Mouse (Mus musculus) gastrocnemius, adult 8-10 months (tissue): ENCODE measurements around the gene Camta2. TPM values are rescaled to one million over a fixed set of nuclear protein-coding genes. Genes with fewer than 3 reads are reported as not detected.

Experiments
- DNase-seq, 2 experiments: peaks; one replicate each; pipeline ENCODE4 v3.0.0; 2022; ENCODE audit warnings: low spot score in 2 of 2
- total RNA-seq, 4 experiments: library from RNA; stranded (reverse); gene quantifications; 2 replicates each; pipeline ENCODE4 v1.2.4; 2022

Gene Camta2
- total RNA-seq, 4 experiments from 2014 or later, result 35.2 to 43.1 (median 39.3) TPM

DNA sequence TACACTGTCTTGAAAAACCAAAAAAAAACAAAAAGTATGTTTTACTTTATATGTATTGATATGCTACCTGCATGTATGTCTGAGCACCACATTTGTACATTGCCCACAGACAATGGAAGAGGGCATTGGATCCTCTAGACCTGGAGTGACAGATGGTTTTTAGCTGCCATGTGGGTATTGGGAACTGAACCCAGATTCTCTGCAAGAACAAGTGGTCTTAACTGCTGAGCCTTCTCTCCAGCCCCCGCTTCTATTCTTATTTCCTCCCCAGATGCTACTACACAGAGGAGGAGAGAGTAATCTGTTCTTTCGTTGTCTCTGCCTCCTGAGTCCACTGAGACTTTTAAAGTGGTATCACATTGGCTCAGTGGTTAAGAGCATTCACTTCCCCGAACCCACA lies 5.6 kb upstream of the Camta2 start:
- no peak for DNase-seq

DNA sequence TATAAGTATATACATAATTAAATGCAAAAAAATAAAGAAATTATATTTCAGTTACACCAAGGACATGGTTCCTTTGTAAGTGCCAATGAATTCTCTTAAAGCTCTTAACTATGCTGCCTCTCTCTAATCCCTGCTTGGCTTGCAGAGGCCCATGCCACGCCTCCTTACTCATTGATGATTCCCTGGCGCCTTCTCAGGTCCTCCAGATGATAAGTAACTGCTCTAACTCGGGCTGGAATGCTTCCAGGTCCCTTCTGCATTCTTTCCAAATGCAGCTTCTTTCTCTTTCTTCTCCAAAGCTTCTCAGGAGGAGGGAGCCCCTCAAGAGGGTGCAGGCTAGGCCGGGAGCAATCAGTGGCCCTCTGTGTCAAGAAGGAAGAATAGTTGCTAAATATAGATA lies 1.7 kb upstream of the Camta2 start:
- no peak for DNase-seq

DNA sequence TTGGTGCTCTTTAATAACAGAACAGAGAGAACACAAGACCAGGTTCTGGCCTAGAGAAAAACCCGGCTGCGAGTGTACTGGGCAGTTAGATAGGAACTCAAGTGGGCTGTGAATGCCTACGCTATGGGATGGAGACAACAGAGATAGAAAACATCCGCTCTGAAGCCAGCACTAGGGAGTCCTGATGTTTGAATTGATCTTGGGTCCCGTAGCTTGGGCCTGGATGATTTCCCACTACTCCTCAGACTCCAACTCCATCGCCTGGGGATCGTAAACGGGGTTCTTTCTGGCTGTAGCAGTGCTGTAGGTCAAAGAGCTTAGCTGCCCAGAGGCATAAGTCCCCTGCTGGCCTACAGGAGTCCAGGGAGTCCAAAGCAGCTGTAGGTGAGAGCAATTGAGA lies 467 bp upstream of the Camta2 start:
- DNase-seq, result no peak

DNA sequence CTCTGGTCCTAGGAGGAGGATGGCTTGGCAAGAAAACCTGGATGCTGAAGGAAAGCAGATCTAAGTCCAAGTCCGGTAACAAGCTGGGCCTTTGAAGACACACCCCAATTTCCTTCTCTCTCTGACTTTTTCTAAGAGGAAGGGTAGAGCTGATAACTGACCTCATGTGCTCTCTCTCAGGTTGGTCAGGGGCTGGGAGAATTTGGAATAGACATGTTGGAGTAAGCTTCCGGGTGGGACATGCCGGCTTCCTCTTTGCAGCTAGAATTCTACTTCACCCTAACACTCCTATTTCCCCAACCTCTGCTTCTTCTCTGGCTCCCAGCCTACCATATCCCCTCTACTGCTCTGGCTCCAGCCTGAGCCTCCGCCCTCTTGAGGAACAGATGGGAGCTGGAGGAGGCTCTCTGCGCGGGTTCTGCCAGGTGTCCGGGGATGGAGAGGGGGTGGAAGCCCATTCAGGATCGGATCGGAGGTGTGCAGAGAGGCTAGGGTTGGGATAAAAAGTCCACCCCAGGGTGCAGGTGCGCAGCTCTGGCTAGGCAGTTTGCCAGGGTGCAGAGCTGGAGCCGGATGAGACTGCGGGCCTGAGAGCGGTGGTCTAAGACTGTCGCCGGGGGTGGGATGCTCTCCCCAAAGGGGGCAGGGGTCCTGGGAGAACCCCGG lies 871 bp downstream of the Camta2 start:
- DNase-seq, result no peak

DNA sequence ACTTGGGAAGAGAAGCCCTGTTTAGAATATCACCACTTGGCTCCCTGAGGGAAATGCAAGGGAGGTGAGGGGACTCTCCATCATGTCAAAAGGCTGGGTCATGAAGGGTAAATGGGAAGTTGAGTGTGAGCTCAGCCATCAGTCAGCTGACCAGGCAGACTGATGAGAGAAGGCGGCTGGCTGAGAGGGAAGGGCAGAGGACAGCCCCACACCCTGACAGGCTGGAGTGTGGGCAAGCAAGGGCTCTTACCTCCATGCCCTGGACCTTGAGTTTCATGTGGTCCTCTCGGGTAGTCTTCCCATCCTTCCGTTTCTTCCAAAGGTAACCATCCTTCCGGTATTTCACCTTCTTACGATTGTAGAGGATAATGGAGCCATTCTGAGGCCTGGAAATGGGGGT lies 4.3 kb downstream of the Camta2 start:
- DNase-seq, result no peak

DNA sequence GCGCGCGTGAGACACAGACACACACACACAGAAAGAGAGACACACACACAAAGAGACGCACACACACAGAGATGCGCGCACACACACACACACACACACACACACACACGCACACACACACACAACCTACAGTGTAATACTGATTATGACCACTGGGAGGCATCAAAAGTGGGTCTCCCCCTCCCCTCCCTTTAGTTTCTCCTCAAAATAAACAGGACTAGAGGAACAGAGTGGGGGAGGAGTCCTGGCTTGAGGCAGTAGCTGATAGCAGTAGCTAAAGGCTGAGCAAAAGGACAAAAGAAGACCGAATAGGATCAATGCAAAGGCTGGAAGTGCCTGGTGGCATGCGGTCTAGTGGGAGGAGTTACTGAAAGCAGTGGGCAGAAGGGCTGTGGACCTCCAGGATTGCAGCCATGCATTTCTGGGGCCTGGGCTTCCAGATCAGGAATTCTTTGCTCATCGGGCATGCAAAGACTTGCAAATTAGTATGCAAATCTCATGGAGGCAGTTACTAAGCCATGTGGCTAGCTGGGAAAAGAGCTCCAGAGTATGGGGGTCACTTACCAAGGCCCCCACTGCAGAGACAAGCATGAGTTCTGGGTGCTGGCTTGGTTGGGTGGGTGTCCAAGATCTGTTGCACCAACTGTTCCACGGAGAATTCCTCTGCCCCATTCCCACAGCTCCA lies 5.9 kb downstream of the Camta2 start:
- no peak for DNase-seq

DNA sequence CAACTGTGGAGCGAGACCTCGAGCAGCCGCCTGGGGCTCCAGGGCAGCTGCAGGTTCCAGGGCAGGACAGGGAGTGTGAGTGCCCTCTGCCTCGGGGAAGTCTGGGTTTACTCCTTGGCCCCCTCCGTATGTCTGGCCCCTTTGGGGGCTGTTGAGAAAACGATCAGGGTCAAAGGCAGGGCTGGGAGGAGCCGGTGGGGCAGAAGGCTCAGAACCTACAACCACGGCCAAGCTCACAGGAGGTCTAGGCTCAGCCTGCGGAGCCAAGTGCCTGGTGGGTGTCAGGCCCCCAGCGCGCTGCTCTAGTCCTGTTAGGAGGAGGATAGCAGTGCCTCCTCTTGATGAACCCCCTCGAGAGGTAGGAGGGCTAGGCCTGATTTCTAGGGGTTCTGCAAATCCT lies 6.7 kb downstream of the Camta2 start:
- no peak for DNase-seq

DNA sequence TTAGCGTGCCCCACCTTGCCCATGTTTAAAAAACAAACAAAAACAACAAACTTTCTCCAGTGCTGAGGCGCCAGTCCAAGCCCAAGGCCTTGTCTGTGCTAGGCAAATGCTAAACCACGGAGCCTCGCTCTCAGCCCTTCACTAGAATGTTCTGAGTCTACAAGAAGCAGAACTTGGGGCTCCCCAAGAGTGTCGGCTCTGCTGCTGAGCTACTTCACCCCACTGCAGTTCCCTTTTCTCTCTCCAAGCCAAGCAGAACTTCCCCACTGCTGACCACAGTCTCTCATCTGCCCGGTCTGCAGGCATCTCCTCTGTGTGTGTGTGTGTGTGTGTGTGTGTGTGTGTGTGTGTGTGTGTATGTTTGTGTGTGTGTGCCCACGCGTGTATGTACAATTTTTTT lies 8.0 kb downstream of the Camta2 start:
- DNase-seq, result no peak

DNA sequence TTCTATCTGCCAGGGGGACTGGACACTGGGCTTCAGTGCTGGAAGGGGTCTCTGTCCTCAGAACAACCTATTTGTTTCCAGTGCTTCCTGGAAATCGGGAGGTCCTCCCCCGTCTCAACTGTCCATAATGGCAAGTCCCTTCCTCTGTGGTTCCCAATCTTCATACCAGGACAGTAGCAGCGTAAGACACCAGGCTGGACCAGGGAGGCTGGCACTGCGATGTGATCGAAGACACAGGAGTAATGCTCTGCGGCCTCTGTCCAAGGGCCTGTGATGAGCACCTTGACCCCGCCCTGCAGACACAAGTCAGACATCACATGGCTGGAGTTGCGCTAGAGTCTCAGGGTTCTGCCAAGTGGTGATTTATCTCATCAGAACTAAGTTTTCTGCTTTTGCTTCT lies 8.5 kb downstream of the Camta2 start:
- no peak for DNase-seq

DNA sequence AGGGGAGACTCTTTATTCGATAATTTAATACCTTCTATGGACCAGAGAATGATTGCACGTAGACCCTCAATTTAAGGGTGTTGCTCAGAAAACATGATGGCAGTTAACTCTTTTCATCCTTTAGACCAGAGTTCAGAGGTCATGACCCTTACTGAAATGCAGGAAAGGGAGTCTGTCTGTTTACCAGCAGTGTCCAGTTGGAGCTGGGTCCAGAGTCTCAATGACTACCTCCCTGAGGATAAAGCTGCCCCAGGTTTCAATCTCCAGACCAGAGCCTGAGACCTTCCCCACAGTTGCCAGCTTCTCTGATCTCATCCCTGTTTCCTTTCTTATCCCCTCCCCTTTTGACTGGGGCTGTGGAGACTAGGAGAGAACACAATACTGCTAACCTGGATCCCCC lies 9.3 kb downstream of the Camta2 start:
- DNase-seq, result no peak

DNA sequence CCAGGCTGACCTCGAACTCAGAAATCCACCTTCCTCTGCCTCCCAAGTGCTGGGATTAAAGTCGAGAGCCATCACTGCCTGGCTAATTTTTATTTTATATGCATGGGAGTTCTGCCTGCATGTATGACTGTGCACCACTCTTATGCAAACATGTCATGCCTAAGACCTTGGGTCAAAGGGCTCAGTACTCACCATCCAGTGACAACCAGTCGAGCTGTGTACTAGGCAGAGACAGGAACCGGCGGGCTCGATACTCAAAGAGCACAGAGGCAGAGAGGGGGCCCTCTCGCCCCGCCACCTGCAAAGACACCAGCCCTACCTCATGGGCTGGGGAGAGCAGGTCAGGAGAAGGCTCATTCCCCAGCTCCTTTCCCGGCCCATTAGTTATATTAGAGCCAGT lies 9.8 kb downstream of the Camta2 start:
- no peak for DNase-seq

DNA sequence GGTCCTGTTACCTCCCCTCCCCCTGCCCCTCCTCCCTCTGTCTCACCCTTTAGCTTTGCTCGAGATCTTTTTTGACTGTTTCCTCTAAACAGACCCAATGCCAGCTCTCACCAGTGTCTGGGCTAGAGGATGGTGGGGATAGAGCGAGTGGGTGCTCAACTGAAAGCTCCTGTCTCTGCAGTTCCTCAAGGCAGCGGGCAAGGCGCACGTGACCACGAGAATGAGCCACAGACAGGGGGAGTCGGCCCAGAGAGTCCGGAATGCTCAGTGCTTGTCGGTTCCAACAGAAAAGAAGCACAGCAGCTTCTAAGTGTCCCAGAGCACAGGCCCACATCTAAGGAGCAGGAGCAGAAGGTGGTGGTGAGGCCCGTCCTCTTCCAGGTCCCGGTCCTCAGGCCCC lies 13.4 kb downstream of the Camta2 start:
- DNase-seq, result no peak

DNA sequence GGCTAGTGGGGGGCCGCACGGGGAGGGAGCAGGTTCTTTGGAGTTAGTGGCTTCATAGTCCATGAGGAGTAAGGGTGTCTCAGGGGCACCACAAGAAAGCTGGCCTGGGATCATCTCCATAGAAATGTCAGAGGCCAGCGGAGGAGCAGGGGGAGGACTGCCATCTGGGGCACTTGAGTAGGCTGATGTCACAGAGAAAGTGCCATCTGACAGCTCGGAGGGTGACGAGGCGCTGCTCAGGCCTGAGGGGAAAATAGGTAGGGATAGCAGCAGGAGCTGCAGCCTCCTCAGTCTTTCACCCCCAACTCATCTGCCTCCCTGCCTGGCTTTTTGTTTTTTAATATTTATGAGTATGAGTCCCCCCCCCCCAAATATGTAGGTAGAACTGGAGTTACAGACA lies 13.9 kb downstream of the Camta2 start:
- DNase-seq, result no peak

DNA sequence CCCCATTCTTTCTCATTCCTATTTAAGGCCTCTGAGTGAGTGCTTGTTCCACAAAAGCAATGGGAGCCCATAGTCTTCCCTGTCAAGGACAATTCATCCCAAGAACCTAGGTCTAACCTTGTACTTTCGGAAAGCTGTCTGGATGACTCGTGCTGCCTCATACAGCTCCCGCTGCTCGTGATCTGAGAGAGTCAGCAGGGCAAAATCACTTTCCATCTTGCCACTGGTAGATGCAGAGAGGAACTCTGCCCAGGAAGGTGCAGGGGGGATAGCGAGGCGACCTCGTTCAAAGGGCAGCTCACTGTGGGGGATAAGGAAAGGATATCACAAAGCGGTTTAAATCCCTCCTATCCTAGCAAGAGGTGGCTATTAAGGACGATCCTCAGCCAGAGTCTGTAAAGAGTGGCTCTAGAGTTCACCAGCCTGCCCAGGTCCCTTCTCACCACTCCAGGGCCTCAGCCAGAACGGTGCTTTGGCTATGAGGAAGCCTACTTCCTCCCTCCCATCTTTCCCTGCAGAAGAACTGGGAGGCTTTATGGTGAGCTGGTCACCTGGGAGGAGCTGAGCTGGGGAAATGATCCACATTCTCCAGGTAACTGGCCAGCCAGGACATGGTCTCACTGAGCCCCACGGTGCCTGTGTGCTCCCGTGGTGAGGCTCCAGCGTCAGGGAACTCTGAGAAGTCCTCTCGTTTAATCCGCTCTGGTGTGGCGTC lies 16.4 kb downstream of the Camta2 start:
- DNase-seq, result no peak

DNA sequence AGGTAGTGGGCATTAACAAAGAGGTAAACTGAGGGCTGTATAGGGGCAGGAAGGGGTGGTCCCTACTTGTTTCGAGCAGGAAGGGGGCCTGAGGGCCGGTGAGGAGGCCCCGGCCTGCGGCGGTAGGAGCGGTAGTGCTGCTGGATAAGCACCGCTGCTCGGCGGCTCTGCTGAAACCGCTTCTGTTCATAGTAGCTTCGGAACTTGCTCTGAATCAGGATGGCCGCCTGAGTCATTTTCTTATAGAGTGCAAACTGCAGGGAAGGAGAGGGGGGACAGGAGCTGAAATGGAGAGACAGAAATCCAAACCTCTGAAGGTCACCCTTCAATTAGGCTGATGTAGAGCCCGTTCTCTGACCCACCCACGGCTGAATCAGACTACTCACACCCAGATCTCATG lies 17.4 kb downstream of the Camta2 start:
- no peak for DNase-seq

DNA sequence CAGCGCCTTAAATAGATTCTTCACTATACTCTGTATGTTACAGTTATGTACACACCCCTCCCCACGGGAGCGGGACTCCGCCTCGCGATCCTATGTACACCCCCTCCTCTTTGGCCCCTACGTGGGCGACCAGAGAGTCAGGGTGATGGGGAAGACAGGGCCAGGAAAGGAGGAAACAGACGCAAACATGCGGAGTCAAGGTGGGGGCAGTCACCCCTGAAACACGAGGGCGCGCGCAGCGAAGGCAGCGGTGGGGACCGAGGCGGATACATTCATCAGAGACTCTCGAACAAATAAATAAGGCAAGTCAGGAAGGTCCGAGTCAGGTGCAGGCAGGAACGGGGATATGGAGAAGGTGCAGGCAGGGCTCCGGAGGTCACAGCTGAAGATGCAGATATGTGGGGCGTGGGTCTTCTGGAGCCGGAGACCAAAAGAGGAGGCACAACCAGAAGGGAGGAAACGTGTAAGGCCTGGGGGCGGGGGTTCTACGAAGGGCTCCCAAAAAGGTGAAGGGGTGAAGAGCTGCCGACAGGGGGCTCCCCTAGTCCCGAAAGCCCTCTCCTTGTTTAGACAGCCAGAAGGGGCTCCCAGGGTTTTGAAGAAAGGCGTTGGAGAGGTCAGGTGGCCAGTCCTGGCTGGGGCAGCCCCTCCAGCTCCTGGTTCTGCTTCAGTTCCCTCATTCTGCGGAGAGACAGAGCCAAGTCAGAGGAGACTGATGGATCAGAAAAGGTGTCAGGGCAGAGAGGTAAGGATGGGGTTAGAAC lies 18.1 kb downstream of the Camta2 start:
- DNase-seq, result peak; percentile 63 to 66

DNA sequence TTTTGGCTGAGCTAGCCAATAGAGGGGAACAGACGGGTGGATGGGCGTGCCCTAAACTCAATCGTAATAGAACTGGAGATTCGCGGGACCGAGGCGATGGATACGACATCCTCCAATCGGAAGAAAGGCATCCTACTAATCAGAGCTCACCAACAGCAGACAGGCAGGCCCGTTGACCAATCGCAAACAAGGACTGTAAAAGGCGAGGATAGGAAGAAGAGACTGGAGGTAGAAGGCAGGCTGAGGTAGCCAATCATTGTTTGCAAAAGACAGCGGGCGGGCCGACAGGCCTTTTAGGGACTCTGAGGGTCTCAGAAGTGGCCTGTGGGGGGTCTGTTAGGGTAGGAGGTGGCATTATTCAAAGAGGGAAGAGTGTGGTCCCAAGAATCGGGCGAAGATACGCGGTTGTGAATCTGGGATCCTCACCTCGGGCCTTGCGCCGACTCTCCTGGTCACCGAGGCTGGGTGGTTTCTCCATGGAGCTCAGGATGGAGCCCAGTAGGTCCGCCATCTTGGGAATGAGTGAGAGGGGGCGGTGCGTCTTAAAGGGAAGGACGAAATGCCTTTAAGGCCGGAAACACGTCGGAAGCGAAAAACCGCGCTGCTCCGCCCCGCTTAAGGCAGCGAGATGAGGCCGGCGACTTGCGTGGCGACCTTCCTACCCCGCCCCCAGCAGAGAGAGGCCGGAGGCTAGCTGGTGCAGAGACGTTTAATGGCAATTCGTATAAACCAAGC lies 19.0 kb downstream of the Camta2 start, which contains the start of gene Spag7:
Gene Spag7 (minus strand): TSS at position 646 of the 735 bp plus-strand sequence.
- peak; percentile 97 to 98 for DNase-seq

DNA sequence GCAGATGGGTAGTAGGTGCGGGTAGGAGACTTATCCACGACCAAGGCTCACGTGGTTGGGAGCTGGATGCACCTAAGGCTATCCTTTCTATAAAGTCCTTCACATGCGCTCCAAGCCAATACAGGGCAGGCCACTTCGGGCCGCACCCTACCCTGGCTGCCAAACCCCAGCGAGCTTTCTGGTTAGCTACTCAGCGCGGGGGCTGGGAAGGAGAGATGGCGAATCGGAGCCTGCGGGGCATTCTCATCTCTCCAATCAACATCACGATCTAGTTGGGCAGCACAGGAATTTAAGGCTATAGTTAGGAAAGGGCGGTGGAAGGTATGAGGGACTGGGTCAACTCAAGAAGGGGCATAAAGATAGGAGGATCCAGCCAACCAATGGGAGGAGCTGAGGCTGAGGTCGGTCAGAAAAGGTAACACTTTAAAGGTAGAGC lies 19.6 kb downstream of the Camta2 start:
- peak; percentile 70 to 79 for DNase-seq

DNA sequence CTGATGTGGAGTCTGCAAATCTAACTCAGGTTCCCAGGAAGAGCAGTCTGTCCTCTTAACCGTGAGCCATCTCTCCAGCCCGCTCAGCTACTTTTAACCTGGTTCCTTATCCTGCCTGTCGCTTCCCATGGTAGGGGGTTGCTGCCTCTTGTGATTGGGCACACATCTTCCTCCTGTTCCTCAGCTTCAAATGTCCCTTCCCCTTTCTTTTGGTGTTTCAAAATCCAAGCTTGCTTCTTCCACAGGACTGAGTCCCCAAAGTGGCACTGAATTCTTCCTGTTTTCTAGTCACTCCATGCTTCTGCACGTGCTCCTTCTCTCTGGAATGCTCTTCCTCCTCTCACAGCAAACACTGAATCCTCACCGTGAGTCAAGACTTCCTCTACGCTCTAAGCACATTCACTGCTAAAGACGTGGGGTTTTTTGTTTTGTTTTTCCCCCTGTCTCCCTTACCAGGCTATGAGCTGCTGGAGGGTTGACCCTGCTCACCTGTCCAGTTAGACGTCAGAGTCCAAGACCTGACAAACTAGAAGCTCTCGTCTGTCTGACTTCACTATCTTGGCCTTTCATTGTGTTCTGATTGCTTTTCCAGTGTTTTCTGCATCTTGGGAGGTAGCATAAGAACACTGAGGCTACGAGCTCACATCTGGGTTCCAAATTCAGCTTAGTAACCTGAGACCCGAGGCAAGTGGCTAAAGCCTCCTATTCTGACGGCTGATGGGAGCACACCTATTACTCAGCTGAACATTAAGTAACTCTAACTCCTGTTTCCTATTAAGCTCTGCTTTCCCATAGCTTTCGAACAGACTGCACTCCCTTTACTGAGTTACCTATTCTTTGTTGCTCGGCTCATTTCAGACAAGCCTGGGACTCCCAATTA lies 20.4 kb downstream of the Camta2 start:
- DNase-seq, result no peak

DNA sequence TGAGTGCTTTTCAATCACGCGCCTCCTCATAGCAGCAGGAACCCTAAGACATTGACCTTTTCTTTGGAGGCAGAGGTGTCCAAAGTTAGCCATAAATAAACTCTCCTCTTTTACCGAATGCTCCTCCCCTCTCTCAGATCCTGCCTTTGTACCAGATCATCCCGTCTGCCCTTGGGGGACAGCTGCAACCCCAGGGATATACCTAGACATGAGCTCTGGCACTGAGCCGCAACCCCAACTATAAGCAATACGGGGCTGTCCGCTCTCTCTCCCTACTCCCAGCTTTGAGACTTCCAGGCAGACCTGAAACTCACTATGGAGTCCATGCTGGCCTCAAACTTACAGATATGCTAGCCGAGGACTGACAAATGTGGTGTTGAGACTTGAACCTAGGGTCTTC lies 21.2 kb downstream of the Camta2 start:
- no peak for DNase-seq
